Mouse (Mus musculus): ENCODE data around the gene Smim22.
A peak's percentile ranks its signal among the peaks of the same experiment; 100 is the strongest.

The Smim22 gene

DNA sequence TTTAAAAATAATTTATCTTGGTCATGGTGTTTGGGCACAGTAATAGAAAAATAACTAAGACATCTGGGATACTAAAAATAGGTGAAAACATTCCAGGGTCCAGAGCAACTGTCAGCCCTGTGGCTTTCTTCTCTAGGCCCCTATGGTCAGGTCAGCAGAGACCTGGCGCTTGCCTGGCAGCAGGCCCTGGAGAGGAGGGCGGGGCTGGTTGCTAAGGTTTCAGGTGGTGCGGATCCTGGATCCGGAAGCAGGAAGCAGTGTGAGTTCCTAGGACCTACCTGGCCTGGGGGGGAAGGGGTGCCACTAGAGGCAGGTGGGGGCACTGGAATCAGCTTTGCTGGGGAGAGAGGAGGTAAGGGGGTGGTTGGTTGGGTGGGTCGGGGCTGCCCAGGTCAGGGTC, at the start of gene Smim22:
TSS of gene Smim22 (plus strand) at position 222 of the 400 bp plus-strand sequence.
- no peak for DNase-seq (ENCODE audit: low read depth, low spot score)

DNA sequence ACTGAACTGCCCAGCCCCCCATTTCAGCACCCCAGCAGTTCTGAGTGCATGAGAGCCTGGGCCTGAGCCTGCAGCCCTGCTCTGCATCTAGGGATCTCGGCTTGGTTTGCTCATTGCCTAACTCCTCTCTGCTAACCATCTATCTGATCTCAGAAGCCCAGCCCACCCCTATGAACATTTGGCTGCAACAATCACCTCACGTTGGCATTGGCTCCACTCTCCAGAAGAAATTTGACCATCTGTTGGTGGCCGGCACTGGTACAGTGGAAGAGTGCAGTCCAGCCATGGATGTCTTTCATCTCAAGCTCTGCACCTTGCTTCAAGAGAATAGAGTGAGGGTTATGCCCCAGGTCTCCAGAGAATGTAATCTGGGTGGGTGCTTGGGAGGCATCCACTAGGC, 49.6 kb upstream of the Smim22 start:
- DNase-seq (ENCODE audit: low read depth, low spot score): no peak

DNA sequence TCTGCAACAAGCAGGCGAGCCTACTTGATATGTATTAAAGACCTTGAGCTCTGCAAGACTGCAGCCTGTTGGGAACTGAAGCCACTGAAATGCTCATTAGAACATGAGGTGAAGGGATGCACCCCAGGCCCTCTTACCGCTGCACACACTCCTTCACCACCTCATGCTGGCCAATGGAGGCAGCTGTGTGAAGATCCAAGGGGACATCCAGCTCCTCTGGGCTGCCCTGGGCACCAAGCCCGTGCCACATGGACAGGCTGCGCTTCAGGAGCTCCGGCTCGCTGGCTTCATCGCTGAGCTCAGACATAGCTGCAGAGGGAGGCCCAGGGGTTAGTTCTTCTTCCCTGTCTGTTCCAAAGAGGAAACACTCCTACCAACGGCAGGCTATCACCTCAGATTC, 46.8 kb upstream of the Smim22 start:
- DNase-seq (ENCODE audit: low read depth, low spot score): no peak

DNA sequence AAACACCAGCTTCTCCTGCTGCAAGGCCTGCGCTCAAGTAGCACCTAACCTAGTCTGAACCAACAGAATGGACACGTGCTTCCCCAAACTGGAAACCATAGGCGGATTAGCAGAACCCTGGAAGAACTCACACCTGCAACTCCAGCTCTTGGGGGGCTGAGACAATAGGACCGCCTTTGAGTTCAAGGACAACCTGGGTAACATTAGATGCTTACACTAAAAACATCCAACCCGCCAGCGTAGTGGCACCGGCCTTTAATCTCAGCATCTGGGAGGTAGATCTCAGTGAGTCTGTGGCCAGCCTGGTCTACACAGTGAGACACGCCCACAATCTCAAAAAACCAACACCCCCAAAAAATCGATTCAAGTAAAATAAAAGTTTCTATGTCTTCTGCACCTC, 43.7 kb upstream of the Smim22 start:
- DNase-seq (ENCODE audit: low read depth, low spot score): no peak

DNA sequence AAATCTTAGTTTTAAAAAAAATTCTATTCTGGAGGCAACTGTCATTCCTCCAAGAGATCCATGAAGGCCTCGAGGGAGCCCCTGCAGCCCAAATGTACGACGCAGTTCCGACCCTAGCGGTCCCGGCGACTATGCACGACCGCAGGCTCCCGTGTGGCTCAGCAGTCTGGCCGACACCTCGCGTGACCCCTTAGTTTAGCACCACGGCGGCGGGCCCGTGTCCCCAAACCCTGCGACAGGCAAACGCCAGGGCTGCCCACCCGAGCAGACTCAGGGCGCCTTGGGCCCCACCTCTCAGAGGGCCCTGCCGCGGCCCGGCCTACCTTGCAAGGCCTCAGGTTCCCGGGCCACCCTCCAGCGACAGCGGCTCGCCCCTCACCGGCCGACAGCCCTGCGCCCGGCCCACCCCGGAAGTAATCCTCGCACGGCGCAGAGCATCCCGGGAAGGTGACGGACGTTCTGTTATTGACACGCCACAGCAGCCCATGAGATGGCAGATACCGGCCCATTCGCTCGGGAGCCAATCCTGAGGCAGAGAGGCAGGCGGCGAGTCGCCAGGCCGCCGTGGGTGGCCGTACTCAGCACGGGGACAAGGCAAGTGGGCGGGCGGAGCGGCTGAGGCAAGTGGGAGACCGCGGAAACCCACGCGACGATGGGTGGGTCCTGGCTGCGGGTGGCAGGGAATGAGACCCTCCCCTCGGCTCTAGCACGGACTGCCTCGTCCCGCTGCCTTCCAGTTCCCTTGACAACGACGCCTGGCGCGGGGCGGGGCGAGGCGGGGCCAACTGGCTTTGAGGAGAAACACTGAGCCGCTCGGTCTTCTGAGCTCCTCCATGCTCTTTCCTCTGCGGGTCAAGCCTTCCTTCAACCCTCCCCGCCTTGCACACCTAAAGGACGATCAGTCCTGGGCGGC, 43.0 kb upstream of the Smim22 start, which contains the start of gene Anks3:
TSS of gene Anks3 (minus strand) at position 409 of the 913 bp plus-strand sequence.
- DNase-seq (ENCODE audit: low read depth, low spot score): peak; percentile 96

DNA sequence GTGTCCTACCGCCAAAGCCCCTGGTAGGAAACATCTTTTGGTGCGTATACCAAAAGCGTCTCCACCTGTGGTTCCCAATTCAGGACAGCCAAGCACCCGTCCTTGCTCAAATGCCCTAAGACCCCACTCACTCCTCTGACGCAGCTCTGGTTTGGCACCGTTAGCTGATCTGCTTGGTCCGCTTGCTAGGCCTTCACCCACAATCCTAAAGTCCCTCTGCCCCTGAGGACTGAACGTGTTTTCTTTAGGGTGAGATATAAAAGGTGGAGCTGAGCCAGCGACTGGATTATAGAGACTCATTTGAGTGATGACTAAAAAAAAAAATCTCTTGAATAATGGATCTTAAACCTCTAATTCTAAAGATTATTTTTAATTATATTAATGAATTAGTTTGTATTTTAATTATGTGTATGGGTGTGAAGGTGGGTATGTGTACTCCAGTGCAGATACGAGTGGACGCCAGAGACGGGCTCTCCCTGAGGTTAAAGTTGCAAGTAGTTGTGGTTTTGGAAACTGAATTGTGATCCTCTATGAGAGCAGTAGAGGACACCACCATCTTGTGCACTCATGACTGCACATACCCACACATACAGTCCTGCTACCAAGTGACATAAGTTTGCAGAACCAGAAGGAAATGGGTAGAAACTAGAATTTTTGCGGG, 42.2 kb upstream of the Smim22 start:
- no peak for DNase-seq (ENCODE audit: low read depth, low spot score)

DNA sequence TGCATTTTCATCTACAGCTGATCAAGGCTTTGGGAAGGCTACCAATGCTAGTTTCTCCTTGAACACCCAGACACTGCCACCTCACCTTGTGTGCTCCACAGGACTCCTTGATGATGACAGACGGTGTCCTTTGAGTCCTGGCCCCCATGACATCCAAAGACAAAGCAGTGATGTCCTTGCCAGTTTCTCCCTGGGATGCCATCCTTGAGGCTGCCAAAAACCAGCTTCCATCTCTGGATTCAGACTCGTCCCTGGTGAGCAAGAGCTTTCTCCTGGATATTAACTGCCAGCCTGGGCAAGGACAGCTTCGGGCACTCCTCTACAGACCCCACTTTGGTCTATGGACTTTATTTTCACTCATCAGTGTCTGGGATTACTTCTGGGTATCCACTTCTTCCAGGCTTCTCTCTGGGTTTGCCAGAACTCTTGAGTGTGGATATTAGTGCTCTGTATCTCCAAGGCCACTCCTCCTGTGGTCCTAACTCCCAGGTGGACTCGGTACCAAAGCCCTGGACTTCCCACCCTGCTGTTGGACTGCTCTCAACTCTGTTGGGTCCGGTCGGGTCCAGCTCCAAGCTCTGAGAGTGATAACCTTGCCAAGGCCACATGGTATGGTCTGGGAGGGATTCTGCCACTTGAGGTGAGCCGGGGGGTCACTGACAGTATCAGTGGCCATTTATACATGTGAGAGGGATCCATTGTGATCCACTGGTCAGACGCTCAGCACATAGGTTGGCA, 41.5 kb upstream of the Smim22 start:
- DNase-seq (ENCODE audit: low read depth, low spot score): no peak

DNA sequence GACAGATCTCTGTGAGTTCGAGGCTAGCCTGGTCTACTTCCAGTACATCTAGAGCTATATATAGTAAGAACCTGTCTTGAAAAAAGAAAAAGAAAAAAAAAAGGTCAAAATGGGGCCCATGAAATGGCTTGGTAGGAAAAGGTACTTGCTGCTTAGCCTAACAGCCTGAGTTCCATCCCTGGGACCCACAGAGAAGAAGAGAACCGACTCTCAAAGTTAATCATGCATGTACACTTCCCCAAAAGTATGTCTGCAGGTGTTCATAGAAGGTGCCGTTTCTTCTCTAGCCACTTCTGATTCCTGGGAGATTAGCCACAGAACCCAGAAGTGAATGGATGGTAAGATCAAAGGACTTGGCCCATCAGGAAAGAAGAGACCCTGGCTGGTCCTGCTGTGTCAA, 38.7 kb upstream of the Smim22 start:
- no peak for DNase-seq (ENCODE audit: low read depth, low spot score)

DNA sequence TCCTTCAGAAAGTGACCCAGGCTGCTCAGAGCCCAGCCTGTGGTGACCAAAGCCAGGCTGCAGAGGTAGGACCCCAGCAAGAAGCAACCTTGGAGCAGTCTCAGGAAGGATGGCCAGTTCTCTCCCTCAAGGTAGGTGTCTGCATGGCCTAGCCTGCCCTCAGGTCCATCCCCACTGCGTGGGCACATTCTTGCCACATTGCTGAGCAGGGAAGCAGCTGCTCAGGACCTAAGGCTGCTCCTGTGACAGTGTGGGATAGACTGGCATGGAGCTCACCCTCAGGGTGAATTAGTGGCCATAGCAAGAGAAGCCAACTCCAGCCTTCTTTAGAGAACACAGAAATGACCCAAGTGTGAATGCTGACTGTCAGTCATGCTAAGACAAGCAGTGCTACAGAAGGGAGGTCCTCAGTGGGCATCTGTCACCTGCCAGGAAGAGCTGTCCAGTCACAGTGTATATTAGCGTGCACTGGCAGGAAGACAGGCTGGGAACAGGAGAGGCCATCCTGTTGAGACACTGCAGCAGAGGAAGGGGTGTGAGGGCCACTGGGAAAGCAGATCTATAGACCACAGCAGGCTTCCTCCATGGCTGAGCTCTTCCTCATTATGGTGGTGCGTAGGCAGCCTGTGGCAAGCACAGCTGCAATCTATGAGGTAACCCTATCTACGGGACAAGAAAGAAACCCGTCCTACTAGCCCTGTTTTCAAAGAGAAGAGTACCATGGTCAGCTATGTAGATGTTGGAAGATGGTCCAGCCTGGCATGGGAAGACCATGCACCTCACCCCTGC, 37.8 kb upstream of the Smim22 start:
- DNase-seq (ENCODE audit: low read depth, low spot score): no peak

DNA sequence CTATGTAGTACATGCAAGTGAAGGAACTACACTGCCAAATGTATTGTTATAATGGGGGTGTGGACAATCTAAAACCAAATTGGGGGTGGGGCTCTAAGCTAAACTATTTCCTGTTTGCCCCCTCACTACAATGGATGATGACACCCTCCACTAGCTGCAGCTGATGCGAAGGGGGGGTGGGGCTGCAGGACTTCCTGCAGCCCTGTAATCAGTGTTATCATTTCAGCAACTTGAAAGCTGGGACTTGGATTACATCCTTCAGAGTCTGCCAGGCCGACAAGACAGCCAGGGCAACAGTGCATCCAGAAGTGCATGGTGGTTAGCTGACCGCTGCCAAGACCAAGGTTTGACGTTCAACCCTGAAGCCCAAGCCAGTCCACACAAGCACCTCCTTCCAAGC, 35.5 kb upstream of the Smim22 start:
- no peak for DNase-seq (ENCODE audit: low read depth, low spot score)

DNA sequence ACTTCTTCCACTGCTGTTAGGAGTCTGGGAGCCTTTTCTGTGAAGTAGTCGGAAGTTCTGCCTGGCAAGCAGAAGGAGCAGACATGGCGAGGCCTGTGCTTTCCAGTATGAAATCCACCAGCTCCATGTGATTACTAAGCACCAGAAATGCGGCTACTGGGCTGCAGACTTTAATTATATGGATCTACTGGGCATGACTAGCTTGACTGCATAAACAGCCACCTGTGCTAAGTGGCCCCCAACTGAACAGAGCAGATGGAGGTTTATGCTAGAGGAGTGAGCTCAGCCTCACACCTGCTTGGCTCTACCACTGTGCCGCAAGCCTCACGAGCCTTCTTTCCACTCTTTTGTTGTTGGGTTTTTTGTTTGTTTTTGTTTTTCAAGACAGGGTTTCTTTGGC, 32.6 kb upstream of the Smim22 start:
- no peak for DNase-seq (ENCODE audit: low read depth, low spot score)

DNA sequence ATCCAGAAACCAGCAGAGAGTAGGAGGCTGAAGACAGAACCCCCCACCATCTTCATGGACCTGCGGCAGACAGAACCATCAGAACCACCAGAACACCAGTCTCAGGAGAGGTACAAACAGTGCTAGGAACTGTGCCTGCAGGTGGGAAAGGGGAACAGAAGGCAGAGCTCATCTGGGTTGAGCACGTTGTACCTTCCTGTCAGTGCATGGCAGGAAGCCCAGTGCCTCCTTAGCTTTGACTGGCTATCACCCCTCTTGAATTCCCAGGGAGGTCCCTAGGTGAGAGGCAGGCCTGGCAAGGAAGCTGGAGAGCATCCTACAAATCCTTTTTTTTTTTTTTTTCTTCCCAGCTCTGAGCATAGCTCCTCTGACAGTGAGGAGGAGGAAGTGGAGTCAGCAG, 30.9 kb upstream of the Smim22 start:
- no peak for DNase-seq (ENCODE audit: low read depth, low spot score)

DNA sequence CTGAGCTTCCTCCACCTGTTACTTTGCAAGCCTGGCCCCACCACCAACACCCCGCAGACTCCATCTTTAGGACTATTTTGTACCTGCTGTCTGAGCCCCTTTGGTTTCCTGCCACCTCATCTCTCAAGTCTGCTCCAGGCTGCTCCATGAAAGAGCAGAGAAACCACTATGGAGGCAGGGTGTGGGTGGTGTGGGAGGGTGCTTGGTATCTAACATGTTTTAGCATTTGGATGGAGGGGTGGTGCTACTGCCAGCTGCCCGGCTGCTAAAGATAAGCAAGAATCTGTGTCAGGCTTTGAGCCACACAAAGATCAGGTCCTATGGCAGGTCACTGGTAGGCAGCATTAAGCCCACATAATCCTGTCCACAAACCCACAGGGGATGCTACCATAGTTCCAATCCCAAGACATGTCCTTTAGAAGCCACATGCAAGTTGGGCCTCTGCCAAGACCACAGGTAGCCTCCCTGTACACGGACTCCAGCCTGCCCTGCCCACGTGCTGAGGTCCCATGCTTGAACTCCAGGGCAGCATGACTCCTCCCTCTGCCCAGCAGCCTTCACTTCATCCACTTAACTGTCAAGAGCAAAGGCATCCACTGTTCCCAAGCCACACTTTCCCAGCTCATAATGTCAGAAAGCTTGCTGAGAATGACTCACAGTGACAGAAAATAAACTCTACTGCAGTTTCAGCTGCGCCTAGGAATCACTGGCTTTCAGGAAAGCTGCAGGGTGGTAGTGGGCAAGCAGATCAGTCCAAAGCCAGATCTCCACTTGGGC, 28.6 kb upstream of the Smim22 start:
- DNase-seq (ENCODE audit: low read depth, low spot score): no peak

DNA sequence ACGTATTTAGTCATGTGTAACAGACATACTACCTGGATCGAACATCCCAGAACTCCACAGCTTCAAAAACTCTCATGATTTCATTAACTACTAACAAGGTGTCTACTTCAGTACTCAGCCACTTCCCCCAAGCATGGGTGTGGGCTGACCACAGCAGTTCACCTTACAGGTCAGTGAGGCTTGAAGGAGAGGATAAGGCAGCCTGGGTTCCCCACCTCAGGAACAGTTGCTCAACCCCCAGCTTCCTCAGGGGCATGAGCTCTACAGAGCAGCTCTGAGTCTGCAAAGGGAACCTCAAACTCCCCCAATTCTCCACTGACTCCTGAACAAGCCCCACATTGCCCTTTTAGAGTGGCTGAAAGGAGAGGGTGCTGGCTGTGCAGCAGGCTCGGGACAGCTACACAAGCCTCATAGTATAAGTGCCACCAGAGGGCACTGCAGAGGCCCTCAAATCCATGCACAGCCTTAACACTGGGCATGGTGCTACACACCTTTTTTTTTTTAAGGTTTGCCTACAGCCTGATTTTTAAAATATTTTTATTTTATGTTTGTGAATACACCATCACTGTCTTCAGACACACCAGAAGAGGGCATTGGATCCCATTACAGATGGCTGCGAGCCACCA, 27.2 kb upstream of the Smim22 start:
- no peak for DNase-seq (ENCODE audit: low read depth, low spot score)

DNA sequence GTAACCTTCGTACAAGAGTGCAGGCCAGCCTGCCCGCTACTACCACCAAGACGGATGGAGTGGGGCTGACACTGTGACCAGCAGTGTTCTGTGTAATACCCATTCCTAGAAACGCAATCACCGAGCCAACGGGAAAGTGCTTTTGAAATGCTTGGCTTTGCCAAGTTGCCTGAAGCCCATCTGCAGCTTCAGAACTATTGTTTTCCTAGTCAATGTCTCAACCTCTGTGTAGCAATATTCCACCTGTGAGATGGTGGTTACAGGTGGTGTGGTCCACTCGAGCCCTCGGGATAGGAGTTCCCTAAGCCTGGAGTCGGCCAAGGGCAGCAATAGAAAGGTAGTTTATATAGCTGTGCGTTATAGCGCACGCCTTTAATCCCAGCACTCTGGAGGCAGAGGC, 22.4 kb upstream of the Smim22 start:
- no peak for DNase-seq (ENCODE audit: low read depth, low spot score)

DNA sequence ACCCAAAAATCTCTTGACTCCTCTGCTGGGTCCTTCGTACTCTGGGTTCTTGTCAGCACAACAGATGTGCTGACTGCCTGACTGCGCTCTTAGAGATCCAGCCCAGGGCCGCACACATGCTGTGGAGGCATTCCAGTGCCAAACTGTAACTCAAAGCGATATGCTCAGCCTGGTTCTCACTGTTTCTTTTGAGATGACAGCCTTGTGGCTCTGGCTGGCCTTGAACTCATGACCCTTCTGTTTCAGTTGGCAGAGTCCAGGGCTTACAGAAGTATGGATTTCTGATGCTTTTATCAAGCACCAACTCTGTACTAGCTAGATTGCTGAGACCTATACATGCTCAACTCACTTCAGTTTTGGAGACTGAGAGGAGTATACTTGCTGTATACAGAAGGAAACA, 13.8 kb upstream of the Smim22 start:
- no peak for DNase-seq (ENCODE audit: low read depth, low spot score)

DNA sequence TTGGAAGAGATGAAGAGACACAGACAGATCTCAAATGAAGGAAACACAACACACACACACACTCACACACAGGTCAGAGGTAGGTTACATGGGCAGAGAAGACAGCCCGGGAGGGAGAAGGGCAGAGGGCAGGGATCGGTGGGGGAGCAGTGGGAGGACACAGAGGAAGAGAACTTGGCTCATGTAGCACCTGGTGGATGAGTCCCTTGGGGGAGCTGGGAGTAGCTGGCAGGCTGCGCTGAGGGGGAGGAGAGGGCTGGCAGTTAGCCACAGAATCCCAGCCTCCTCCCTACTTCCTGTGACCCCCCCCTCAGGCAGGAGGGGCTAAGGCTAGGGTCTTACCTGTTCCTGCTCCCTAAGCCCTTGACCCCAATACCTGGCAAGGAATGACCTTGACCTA, 9.5 kb upstream of the Smim22 start, which contains the start of gene Sept12:
TSS of gene Sept12 (minus strand) at position 300 of the 400 bp plus-strand sequence.
- no peak for DNase-seq (ENCODE audit: low read depth, low spot score)

DNA sequence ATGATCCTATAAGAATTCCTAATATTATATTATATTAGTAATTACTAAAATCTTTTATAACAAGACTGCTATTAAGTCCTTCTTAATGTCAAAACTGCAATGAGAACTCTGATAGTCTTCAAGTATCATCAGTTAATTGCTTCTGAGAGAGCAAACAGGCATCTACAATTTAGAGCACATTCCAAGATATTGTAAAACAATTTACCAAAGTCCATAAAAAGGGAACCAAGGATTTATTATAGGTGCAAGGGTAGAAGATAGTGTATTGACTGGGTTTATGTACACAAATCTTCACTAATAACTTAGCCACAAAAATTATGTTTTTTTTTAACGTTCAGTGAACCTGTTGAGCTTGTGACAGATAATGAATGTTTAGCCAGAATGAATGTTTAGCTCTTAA, 8.1 kb upstream of the Smim22 start:
- DNase-seq (ENCODE audit: low read depth, low spot score): no peak

DNA sequence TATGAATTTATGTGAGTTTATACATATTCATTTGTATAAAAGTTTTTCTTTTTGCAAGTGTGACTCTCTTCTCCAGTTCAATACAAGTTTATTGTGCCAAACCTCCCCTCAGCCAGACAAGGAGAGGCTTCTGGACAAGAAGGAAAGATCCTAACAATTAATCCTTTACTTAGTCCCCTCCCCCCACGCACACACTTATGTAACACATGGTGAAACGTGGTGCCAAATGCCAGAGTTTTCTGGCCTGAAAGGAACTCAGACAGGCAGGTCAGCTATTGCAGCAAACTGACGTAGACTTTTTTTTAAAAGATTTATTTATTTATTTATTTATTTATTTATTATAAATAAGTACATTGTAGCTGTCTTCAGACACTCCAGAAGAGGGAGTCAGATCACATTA, 6.5 kb upstream of the Smim22 start:
- no peak for DNase-seq (ENCODE audit: low read depth, low spot score)

DNA sequence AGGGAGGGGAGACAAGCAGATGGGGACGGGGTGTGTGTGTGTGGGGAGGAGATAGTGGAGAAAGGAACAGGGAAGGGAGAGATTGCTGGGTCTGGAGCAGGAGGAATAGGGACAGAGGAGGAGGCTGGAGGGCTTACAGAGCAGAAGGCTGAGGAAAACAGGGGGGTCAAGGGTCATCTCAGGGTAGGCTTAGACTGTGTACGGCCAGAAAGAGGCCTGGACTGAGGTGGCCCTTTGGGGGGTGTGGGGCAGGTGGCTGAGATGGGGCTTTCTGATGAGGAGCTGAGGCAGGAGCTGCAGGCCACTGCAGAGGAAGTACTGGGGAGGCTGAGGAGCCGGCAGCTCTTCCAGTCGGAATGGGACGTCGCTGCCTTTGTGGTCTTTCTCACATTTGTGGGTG, 404 bp downstream of the Smim22 start:
- DNase-seq (ENCODE audit: low read depth, low spot score): no peak

Measured in brain, embryonic 18.5 days (tissue).